Mouse (Mus musculus): ENCODE data around the gene Ttll11.
A peak's percentile ranks its signal among the peaks of the same experiment; 100 is the strongest.

The Ttll11 gene

DNA sequence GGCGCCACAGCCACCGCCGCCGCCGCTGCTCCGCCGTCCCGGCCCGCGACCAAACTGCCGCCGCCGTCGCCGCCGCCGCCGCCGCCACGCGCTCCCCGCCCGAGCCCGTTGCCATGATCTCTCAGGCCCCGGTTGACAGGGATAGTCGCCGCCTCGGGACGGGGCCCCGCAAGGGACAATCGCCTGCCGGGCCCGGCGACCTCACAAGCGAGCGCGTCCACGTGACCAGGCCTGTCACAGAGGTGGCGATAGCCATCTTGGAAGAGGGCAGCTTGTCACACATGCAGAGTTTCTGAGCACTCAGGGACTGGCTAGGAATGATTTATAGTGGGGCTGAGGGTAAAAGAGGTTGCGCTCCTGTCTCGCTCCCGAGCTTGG lies at the start of gene Ttll11:
Gene Ttll11 (minus strand): TSS at position 270 of the 378 bp plus-strand sequence.
- peak; percentile 90 for DNase-seq

DNA sequence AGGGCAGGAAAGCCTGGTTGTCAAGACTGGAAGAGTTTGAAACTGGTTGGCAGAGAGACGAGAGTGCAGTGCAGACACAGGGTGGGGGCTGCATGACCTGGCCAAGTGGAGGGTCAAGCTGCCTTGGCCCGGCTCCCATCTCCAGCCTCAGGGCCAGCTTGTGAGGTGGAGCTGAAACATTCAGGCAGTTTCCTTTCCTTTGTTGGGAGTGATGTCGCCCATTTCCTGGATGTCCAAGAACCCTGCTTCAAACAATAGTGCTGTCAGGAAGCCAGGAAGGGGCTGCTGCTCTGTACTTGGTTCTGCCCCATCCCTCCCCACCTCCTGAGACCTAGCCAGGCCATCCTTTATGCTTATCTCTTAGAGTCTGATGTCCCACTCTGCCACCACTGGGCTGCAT lies 43.6 kb upstream of the Ttll11 start:
- DNase-seq, result no peak

GRCm38 (mm10) chr2:36021385-36022159 lies 41.9 kb upstream of the Ttll11 start:
- peak; percentile 89 for DNase-seq

- no peak for DNase-seq
Measured at GRCm38 (mm10) chr2:36013010-36013409, 33.3 kb upstream of the Ttll11 start.

DNA sequence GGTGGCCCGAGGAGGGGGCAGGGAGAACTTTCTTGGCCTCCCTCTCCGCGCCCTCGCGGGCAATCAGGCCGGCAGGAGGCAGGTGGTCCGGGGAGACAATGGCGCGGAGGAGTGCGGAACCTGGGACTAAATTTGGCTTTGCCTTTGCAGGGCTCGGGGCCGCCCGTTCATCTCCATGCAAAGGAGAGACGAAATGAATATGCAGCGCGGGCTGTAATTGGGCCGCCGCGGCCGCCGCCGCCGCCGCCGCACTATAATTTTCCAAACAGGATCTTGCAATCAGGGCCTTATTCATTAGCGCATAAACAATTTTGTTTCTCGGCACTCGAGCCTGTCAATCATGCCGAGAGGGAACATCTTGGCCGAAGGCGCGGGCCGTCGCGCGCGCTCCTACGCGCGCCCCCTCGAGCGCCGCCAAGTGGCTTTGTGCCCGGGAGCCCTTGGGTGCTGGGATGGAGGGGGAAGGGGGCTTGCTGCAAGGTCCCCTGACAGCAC lies 31.7 kb upstream of the Ttll11 start:
- peak; percentile 36 for DNase-seq

GRCm38 (mm10) chr2:36010579-36010978 lies 30.9 kb upstream of the Ttll11 start:
- DNase-seq, result no peak

GRCm38 (mm10) chr2:36009386-36009785 lies 29.7 kb upstream of the Ttll11 start:
- peak; percentile 80 for DNase-seq

DNA sequence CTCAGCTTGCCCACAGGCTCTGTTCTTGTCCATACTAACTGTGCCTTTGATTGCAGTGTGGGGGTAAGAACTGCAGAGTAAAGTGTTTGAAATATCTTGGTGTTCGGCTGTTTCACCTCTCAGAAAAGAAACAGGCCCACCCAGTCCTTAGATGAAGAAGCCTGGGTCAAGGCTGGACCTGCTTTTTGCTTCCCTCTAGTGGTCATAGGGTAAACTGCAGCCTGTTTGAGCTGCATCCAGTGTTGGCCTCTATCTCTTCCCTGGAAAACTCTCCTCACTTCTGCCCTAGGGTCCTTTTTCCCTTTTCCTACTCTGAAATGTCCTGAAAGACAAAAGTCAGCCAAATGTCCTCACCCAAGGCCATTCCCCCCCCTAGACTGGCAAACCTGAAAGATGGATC lies 28.4 kb upstream of the Ttll11 start:
- DNase-seq, result peak; percentile 45

GRCm38 (mm10) chr2:36002188-36002587 lies 22.5 kb upstream of the Ttll11 start:
- DNase-seq, result no peak

DNA sequence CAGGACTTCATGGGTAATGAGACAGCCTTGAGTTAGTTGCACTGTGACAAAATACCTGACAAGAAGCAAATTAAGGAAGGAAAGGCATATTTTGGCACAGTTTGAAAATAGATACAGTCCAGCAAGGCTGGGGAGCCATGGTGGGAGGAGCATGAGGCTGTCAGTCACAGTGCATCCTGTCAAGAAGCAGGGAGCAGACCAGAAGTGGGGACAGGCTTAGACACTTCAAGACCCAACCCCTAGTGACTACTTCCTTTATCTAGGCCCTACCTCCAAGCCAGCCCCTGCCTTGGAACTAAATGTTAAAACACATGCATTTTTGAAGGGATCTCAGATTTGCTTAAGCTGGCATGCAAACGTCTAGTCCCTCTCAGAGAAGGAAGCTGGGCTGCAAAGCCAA lies 20.7 kb upstream of the Ttll11 start:
- DNase-seq, result no peak

GRCm38 (mm10) chr2:35999212-35999611 lies 19.5 kb upstream of the Ttll11 start:
- DNase-seq, result no peak

GRCm38 (mm10) chr2:35998416-35998815 lies 18.7 kb upstream of the Ttll11 start:
- DNase-seq, result no peak

DNA sequence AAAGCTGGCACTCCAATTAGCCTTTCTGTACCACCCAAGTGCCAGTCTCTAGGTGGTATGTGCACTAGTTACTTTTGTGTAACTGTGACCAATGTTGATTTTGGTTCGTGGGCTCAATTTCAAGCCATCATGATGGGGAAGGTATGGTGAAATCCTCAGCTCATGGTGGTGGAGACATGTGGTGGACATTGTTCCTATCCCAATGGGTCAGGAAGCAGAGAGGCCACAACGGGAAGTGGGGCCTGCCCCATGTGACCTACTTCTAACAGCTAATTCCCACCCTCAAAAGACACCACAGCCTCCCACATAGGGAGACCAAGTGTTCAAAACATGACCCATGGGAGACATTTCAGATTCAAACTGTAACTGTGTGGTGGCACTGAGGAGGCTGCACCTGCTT lies 17.0 kb upstream of the Ttll11 start:
- DNase-seq, result no peak

GRCm38 (mm10) chr2:35994303-35994702 lies 14.6 kb upstream of the Ttll11 start:
- no peak for DNase-seq

DNA sequence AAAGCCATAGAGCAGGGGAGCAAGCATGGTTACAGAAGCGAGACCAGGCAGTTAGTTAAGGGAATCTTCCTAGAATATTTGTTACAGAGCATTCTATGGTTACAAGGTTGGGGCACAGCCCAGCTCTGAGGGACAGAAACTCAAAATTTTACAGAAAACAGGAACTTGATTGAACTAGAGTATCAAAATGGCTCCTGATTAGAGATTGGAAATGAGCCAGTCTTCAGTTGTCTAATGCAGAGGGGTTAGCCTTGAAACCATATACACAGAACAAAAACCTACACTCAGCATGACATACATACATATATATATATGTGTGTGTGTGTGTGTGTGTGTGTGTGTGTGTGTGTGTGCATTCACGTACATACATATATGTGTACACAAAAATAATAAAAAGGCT lies 13.8 kb upstream of the Ttll11 start:
- DNase-seq, result no peak

DNA sequence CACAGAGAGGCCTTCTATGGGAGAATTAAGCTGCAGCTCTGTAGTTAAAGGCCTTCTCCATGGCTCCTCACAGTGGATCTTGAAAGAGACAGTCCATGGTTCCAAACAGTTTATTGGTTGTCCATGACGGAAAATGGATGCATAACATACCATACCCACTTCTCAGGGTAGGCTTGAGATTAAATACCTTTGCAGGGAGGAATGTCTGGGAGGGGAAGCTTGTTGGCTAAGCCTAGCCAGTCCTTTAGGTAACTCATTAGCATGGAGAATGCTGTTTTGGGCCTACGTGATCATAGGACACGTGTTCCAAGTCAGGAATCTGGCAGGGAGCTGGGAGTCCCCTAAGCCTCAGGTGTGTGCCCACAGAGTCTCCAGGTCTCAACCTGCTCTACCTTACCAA lies 12.5 kb upstream of the Ttll11 start:
- DNase-seq, result no peak

GRCm38 (mm10) chr2:35983869-35984268 lies 4.2 kb upstream of the Ttll11 start:
- DNase-seq, result peak; percentile 71

GRCm38 (mm10) chr2:35981872-35982271 lies 2.2 kb upstream of the Ttll11 start:
- no peak for DNase-seq

- peak; percentile 53 for DNase-seq
Measured at GRCm38 (mm10) chr2:35978941-35979643, 621 bp downstream of the Ttll11 start.

GRCm38 (mm10) chr2:35978276-35978933 lies 1.3 kb downstream of the Ttll11 start:
- peak; percentile 36 for DNase-seq

GRCm38 (mm10) chr2:35977749-35978148 lies 2.0 kb downstream of the Ttll11 start:
- no peak for DNase-seq

DNA sequence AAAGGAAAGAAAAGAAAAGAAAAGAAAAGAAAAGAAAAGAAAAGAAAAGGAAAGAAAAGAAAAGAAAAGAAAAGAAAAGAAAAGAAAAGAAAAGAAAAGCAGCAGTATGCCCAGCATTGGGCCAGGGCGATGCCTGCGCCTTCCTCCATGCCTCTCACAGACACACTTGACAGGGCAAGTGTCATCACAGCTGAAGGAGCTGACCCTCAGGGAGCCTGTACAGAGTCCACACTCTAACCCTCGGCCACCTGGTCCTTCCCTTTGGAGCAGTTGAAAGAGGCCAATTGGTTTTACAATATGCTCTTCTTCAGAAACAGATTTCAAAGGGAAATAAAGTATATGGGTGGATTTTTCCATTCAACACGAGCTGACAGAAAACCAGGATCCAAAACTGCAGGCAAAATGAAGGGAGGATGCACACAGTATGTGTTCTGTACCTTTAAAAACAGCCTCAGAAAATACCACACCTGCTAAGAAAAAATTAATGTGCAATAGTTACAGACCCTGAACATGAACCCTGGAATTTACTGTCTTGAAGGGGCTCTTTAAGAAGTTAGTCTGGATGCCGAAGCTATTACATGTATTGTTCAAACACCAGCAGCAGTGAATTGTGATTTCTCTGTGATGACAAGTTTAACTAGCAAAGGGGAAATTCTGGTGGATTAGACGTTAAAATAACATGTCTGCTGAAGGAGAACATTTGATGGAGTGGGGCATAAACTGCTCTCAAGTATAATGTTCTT lies 7.3 kb downstream of the Ttll11 start:
- no peak for DNase-seq

Measured in thymus, postnatal 4 days (tissue).